Mouse (Mus musculus) embryonic fibroblast, embryonic 13.5 days (primary cell): ENCODE data around the gene Itga5. TPM values are rescaled to one million over a fixed set of nuclear protein-coding genes. Genes with fewer than 3 reads are reported as not detected.

ENCODE experiments used
- H3K27ac ChIP-seq: 2 replicates; pipeline ENCODE4 v1.5.1; 2012; ENCODE audit warnings: low read length, control low read depth, inconsistent platforms; ENCODE audit not compliant: insufficient read depth
- H3K4me1 ChIP-seq: 2 replicates; pipeline ENCODE4 v1.6.1; 2011; ENCODE audit warnings: low read length; ENCODE audit not compliant: control insufficient read depth, insufficient read depth
- H3K4me3 ChIP-seq: 2 replicates; pipeline ENCODE4 v1.5.1; 2011; ENCODE audit warnings: mild to moderate bottlenecking, control low read depth, low read length; ENCODE audit not compliant: insufficient read depth
- CTCF ChIP-seq: IDR thresholded peaks from 2 replicates; pipeline ENCODE4 v1.5.1; 2011; ENCODE audit warnings: mild to moderate bottlenecking, control low read depth, low read length, moderate library complexity, borderline replicate concordance; ENCODE audit not compliant: insufficient read depth
- POLR2A ChIP-seq: IDR thresholded peaks from 2 replicates; pipeline ENCODE4 v1.6.1; 2011; ENCODE audit warnings: low read depth, mild to moderate bottlenecking, control low read depth, low read length, moderate library complexity
- polyA plus RNA-seq: library from polyadenylated mRNA; stranded (reverse); fragments of >200 nt; gene quantifications from 2 replicates; pipeline ENCODE4 v1.2.4, GENCODE M21; 2011; ENCODE audit warnings: low read depth; ENCODE audit not compliant: missing spikeins, insufficient read length

Gene Itga5
- polyA plus RNA-seq, 1 experiment: 161 TPM

DNA sequence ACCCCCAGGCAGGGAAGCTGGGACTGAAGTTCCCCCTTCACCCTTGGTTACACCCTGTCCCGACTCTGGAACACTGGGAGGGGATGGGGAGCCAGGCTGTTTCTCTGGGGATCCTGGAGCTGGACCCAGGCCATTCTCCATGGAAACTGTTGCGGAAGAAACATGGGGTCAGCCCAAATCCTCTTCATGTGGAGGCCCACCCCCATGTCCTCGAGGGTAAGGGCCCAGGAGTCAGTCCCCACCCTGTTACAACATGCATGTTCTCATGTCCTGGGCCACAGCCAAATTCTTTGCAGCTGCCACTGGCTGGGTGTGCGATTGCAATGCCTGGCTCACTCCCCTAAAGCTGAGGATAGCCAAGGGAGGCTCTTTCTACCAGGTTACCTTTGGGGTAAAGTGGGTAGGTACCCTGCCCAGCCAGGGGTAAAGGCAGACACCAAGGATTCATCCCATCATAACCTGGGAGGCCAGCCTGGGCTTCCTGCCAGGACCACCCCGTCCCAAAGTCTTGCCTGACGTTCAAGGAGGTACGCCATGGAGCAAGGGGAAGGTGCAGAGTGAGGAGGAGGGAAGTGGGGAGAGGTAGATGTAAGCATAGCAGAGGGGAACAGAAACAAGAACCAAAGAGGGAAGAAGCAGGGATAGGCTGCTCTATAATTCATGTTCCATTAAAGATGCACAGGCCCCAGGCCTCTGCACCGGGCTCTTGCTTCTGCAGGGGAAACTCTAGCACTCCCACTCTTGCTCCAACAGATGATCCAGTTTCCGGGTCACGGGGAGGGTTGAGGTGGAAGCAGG is 50.4 kb downstream of the Itga5 start:
- Histone ChIP-seq H3K27ac (no peak overlapping the region), H3K4me1 (peaks cover 15% of the 10 kb centered on the region; the same call in 1 of the 2 replicates), H3K4me3 (no peak overlapping the region)
- TF ChIP-seq CTCF (no peak), POLR2A (no peak)

DNA sequence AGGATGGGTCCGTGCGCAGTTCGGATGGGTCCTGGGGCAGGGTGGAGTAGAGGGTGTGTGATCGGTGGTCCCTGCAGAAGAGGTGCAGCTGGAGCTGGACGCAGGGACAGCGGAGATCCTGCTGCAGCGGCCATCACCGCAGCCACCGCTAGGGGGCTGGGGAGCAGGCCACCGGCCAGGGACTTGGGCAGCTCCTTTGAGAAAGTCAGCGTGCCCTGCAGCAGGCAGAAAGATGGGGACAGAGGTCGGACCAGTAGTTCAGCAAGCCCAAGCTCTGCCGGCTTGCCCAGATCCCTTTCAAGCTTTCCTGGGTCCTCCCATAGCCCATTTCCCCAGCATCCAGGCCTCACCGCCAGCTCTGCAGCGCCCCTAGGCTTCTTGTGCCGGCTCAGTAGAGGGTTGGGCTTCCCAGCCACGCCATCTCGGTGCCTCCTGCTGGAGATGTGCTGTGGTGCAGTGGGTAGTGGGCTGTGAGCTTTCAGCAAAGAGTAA is 51.5 kb downstream of the Itga5 start:
- no peak overlapping the region for H3K4me3 ChIP-seq
- no peak for TF ChIP-seq POLR2A
- peak; percentile 86 for TF ChIP-seq CTCF
- H3K27ac ChIP-seq: no peak overlapping the region
- peaks cover 15% of the 10 kb centered on the region; the same call in 1 of the 2 replicates for H3K4me1 ChIP-seq

DNA sequence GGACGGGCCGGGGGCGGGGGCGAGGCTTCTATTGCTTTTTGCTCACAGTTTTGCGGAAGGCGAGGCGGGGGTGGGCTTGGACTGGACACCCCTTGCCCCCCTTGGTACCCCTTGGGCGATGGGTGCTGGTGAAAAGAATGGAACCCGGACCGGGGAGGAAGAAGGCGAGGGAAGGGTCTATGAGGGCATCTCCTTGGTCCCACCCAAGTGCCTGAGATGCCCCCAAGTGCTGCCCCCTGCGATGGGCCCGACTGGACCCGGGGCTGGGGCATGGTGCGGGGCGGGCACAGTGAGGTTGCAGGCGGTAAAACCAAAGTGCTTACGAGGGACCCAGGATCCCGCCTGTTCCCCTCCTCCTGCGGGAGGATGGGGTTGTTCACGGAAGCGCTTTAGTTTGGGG is 52.4 kb downstream of the Itga5 start:
- TF ChIP-seq POLR2A: no peak
- TF ChIP-seq CTCF: no peak
- Histone ChIP-seq H3K27ac (no peak overlapping the region), H3K4me1 (peaks cover 15% of the 10 kb centered on the region; the same call in 1 of the 2 replicates), H3K4me3 (no peak overlapping the region)

DNA sequence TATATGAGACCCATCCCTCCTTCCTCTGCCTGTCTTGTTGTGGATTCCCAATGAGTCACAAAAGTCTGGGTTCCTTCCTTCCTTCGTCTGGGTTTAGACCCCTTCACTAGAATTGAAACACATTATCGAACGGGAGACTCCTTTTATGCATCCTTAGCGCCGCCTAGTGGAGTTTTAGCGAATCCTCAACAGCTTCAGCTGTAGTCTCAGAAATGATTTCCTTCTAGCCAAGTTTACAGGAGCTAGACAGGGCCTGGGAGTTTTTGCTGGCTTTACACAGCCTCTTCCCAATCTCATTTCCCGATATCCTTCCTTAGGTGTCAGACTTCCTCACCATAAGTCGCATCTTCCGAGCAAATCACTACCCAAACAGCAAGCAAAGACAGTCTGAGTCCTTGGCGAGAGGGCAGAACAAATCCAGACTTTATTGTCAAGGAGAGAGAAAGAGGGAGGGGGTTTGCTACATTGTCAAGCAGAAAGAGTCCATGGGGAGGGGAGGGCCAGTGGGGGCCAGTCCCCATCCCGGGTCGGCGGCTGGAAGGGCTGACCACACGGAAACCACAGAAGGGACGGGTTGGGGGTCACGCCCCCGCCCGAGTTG is 53.0 kb downstream of the Itga5 start:
- Histone ChIP-seq H3K4me1 (peaks cover 13% of the 10 kb centered on the region; the same call in 1 of the 2 replicates), H3K27ac (no peak overlapping the region), H3K4me3 (no peak overlapping the region)
- TF ChIP-seq POLR2A (no peak), CTCF (no peak)

GRCm38 (mm10) chr15:103310365-103310910 is 56.1 kb downstream of the Itga5 start, which contains the start of gene Gpr84:
TSS of gene Gpr84 (minus strand) at chr15:103310612.
- no peak for TF ChIP-seq CTCF
- TF ChIP-seq POLR2A: no peak
- H3K27ac ChIP-seq: no peak within 1 kb of the TSS
- H3K4me3 ChIP-seq: no peak within 1 kb of the TSS
- H3K4me1 ChIP-seq: peaks cover 2% of the 10 kb centered on the region; the same call in 1 of the 2 replicates

GRCm38 (mm10) chr15:103308876-103309580 is 57.5 kb downstream of the Itga5 start:
- Histone ChIP-seq H3K4me1 (peaks cover 7% of the 10 kb centered on the region), H3K27ac (no peak overlapping the region), H3K4me3 (no peak overlapping the region)
- no peak for TF ChIP-seq CTCF
- TF ChIP-seq POLR2A: no peak

DNA sequence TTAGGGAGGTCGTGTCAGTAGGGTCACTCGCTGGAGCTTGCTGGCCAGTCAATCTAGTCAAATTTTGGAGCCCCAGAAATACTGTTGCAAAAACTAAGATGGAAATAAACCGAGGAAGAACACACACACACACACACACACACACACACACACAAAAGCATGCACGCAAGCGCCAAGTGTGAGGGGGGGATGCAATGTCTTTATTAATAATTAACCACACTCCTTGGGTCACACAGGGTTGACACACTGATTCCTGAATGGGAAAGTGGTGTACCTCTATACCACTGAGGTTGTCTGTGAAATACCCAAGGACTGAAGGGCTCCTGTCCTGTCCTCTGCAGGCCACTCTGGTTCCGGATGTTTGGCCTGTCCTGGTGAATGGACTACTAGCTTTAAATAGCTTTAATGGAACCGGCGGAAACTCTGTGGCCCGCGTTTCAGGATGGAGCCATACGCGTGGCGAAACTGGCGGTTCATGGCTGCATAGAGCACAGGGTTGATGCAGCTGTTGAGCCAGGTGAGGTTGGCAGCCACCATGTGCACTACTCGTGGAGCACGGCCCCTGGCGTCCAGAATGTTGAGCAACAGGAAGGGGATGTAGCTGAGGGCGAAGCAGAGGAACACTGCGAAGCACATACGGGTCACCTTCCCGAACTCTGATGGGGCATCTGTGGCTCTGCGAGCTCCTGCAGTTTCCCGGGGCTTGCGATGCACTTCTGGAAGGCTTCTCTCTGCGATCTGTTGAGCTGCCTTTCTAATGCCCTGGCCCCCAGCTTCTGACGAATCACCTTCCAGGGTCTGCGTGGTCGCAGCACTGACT is 58.3 kb downstream of the Itga5 start:
- H3K4me1 ChIP-seq: peaks cover 12% of the 10 kb centered on the region
- H3K4me3 ChIP-seq: no peak overlapping the region
- H3K27ac ChIP-seq: no peak overlapping the region
- TF ChIP-seq CTCF: peak; percentile 57; the same call in 1 of the 2 replicates
- no peak for TF ChIP-seq POLR2A

DNA sequence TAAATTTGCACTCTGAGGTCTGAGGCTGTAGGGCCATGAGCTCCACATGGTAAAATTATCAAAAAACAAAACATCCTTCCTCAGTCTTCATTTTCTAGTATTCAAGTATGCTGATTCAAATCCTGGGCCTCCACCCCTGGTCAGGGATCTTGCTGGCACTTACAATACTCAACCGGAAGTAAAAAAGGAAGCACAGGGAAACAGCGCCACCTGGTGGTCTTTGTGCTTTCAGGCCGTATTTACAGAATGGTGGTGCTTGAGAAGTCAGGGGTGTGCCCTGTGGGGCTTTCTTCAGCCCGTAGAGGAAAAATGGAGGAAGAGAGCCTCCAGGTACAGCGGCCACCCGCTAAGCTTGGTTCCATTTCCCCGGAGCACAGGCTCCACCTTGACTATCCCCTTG is 59.4 kb downstream of the Itga5 start:
- H3K4me1 ChIP-seq: peaks cover 19% of the 10 kb centered on the region
- H3K27ac ChIP-seq: no peak overlapping the region
- TF ChIP-seq CTCF (peak; percentile 65), POLR2A (no peak)
- no peak overlapping the region for H3K4me3 ChIP-seq

- TF ChIP-seq POLR2A (no peak), CTCF (no peak)
- Histone ChIP-seq H3K27ac (peak overlapping the region; percentile 97), H3K4me1 (peaks cover 29% of the 10 kb centered on the region), H3K4me3 (peak overlapping the region; percentile 36)
Measured at GRCm38 (mm10) chr15:103305792-103306645, 60.5 kb downstream of the Itga5 start.
